Mouse (Mus musculus) limb, embryonic 11.5 days (tissue): ENCODE data around the gene Rab36. TPM values are rescaled to one million over a fixed set of nuclear protein-coding genes. Genes with fewer than 3 reads are reported as not detected.

Source experiments
- ATAC-seq: fragments of 200-750 bp; cut with Nextera tagmentation; 2 replicates; pipeline ENCODE4 v1.8.0; 2017; ENCODE audit warnings: low read depth; ENCODE audit not compliant: insufficient number of reproducible peaks, low FRiP score, low TSS enrichment
- DNase-seq: peaks from one replicate; pipeline ENCODE4 v3.0.0-alpha.2; 2015; ENCODE audit warnings: low spot score
- H3K27ac ChIP-seq: fragments of 300-500 bp; sonication (generic); replicated peaks from 2 replicates; pipeline ENCODE4 v1.5.1; 2014; ENCODE audit warnings: low read depth, mild to moderate bottlenecking, low read length
- H3K27me3 ChIP-seq: fragments of 300-500 bp; sonication (generic); 2 replicates; pipeline ENCODE4 v1.6.1; 2014; ENCODE audit warnings: mild to moderate bottlenecking, low read length, mixed read lengths; ENCODE audit not compliant: control insufficient read depth, insufficient read depth
- H3K36me3 ChIP-seq: fragments of 300-500 bp; sonication (generic); 2 replicates; pipeline ENCODE4 v1.6.1; 2014; ENCODE audit warnings: mild to moderate bottlenecking, low read length, moderate library complexity, mixed read lengths; ENCODE audit not compliant: control insufficient read depth, insufficient read depth
- H3K4me1 ChIP-seq: fragments of 300-500 bp; sonication (generic); 2 replicates; pipeline ENCODE4 v1.6.1; 2014; ENCODE audit warnings: low read length, mixed read lengths; ENCODE audit not compliant: control insufficient read depth, insufficient read depth
- H3K4me2 ChIP-seq: fragments of 300-500 bp; sonication (generic); 2 replicates; pipeline ENCODE4 v1.6.1; 2014; ENCODE audit warnings: low read depth, mild to moderate bottlenecking, moderate library complexity; ENCODE audit not compliant: severe bottlenecking
- H3K4me3 ChIP-seq: fragments of 300-500 bp; sonication (generic); 2 replicates; pipeline ENCODE4 v1.5.1; 2014; ENCODE audit warnings: low read depth, low read length
- H3K9ac ChIP-seq: fragments of 300-500 bp; sonication (generic); 2 replicates; pipeline ENCODE4 v1.6.1; 2014; ENCODE audit warnings: mild to moderate bottlenecking, low read length
- H3K9me3 ChIP-seq: fragments of 300-500 bp; sonication (generic); 2 replicates; pipeline ENCODE4 v1.6.1; 2016; ENCODE audit warnings: low read length; ENCODE audit not compliant: control insufficient read depth
- WGBS: fragments of 180-500 bp; shearing (Covaris S2); extraction: QIAGEN DNeasy Blood & Tissue Kit; methylation state at CpG from one replicate; pipeline ENCODE4 v1.1.7; 2014; 5-methylcytosine and 5-hydroxymethylcytosine counted together
- polyA plus RNA-seq: library from polyadenylated mRNA; unstranded; fragments of >200 nt; fragmentation: Nextera tagmentation; extraction: Ambion mirVana; gene quantifications from 2 replicates; pipeline ENCODE4 v1.2.1, GENCODE M21; 2014

Rab36 gene
- polyA plus RNA-seq, 1 experiment from 2014 or later, result 12.8 TPM

GRCm38 (mm10) chr10:75091478-75092152 is 54.8 kb downstream of the Rab36 start:
- no peak overlapping the region for H3K9ac ChIP-seq
- no peaks in the 10 kb centered on the region for H3K9me3 ChIP-seq
- H3K27me3 ChIP-seq, result no peaks in the 10 kb centered on the region
- no peaks in the 10 kb centered on the region for H3K36me3 ChIP-seq
- no peak overlapping the region for H3K4me3 ChIP-seq
- peaks cover 7% of the 10 kb centered on the region; the same call in 1 of the 2 replicates for H3K4me1 ChIP-seq
- no peak overlapping the region for H3K4me2 ChIP-seq
- DNase-seq (no peak), ATAC-seq (no peak)
- 86% methylated on average over 10 of the region's 10 CpGs for WGBS
- H3K27ac ChIP-seq, result no peak overlapping the region

GRCm38 (mm10) chr10:75093252-75093987 is 56.6 kb downstream of the Rab36 start:
- Histone ChIP-seq H3K4me1 (peaks cover 16% of the 10 kb centered on the region), H3K27me3 (no peaks in the 10 kb centered on the region), H3K4me2 (no peak overlapping the region), H3K4me3 (no peak overlapping the region), H3K9ac (no peak overlapping the region), H3K9me3 (no peaks in the 10 kb centered on the region), H3K27ac (no peak overlapping the region), H3K36me3 (no peaks in the 10 kb centered on the region)
- DNase-seq, result peak; percentile 36
- no peak for ATAC-seq
- 52% methylated on average over 22 of the region's 22 CpGs for WGBS

- no peak overlapping the region for H3K27ac ChIP-seq
- H3K27me3 ChIP-seq, result no peaks in the 10 kb centered on the region
- no peak for ATAC-seq
- no peaks in the 10 kb centered on the region for H3K9me3 ChIP-seq
- H3K4me1 ChIP-seq, result peaks cover 20% of the 10 kb centered on the region
- no peak for DNase-seq
- 97% methylated on average over 1 of the region's 1 CpGs for WGBS
- no peak overlapping the region for H3K9ac ChIP-seq
- no peak overlapping the region for H3K4me3 ChIP-seq
- H3K36me3 ChIP-seq, result no peaks in the 10 kb centered on the region
- H3K4me2 ChIP-seq, result no peak overlapping the region
Observed at GRCm38 (mm10) chr10:75094338-75094737, 57.5 kb downstream of the Rab36 start.

GRCm38 (mm10) chr10:75095216-75095615 is 58.4 kb downstream of the Rab36 start:
- Histone ChIP-seq H3K36me3 (no peaks in the 10 kb centered on the region), H3K9ac (no peak overlapping the region), H3K4me3 (no peak overlapping the region), H3K27me3 (no peaks in the 10 kb centered on the region), H3K4me1 (peaks cover 22% of the 10 kb centered on the region), H3K4me2 (no peak overlapping the region), H3K27ac (no peak overlapping the region), H3K9me3 (no peaks in the 10 kb centered on the region)
- DNase-seq (no peak), ATAC-seq (no peak)
- 94% methylated on average over 7 of the region's 7 CpGs for WGBS

- DNase-seq (peak; percentile 65), ATAC-seq (0 out of 2 replicates have a peak, but pooled peaks have one; percentile 32)
- Histone ChIP-seq H3K27me3 (no peaks in the 10 kb centered on the region), H3K4me1 (peaks cover 22% of the 10 kb centered on the region), H3K9me3 (no peaks in the 10 kb centered on the region), H3K36me3 (no peaks in the 10 kb centered on the region), H3K27ac (no peak overlapping the region), H3K9ac (no peak overlapping the region), H3K4me2 (no peak overlapping the region), H3K4me3 (no peak overlapping the region)
- 17% methylated on average over 10 of the region's 10 CpGs for WGBS
Observed at GRCm38 (mm10) chr10:75098446-75099183, 61.8 kb downstream of the Rab36 start.

GRCm38 (mm10) chr10:75100298-75100697 is 63.4 kb downstream of the Rab36 start:
- peaks cover 25% of the 10 kb centered on the region for H3K4me1 ChIP-seq

GRCm38 (mm10) chr10:75103502-75103901 is 66.6 kb downstream of the Rab36 start:
- Histone ChIP-seq H3K27ac (no peak overlapping the region), H3K4me1 (peaks cover 9% of the 10 kb centered on the region)

More at GRCm38 (mm10) chr10:75100298-75100697, 63.4 kb downstream of the Rab36 start:
- Histone ChIP-seq H3K4me2 (no peak overlapping the region), H3K9ac (no peak overlapping the region), H3K36me3 (no peaks in the 10 kb centered on the region), H3K9me3 (no peaks in the 10 kb centered on the region), H3K4me3 (no peak overlapping the region), H3K27ac (no peak overlapping the region), H3K27me3 (no peaks in the 10 kb centered on the region)
- WGBS, result 80% methylated on average over 7 of the region's 7 CpGs
- no peak for ATAC-seq
- no peak for DNase-seq

More at GRCm38 (mm10) chr10:75103502-75103901, 66.6 kb downstream of the Rab36 start:
- no peak for DNase-seq
- H3K36me3 ChIP-seq, result no peaks in the 10 kb centered on the region
- H3K4me2 ChIP-seq, result no peak overlapping the region
- no peak for ATAC-seq
- WGBS, result 92% methylated on average over 2 of the region's 2 CpGs
- H3K9ac ChIP-seq, result no peak overlapping the region
- no peak overlapping the region for H3K4me3 ChIP-seq
- H3K27me3 ChIP-seq, result no peaks in the 10 kb centered on the region
- no peaks in the 10 kb centered on the region for H3K9me3 ChIP-seq
